Mouse (Mus musculus): Measurements from ENCODE around the gene Gm4491. TPM values are rescaled to one million over a fixed set of nuclear protein-coding genes. Genes with fewer than 3 reads are reported as not detected.

Gm4491 gene
- total RNA-seq (2021): not detected
- long read RNA-seq, experiment 1: 0 reads
- long read RNA-seq, experiment 2: 0 reads

GRCm38 (mm10) chr14:57115823-57116544 is at the start of gene Gm4491:
TSS of gene Gm4491 (minus strand) at chr14:57115883.
- no peak for DNase-seq
- intact Hi-C loops (cut with DNase I; ENCODE audit: low total_unique reads): no loop called here

GRCm38 (mm10) chr14:57161833-57162232 is 46.1 kb upstream of the Gm4491 start:
- intact Hi-C loops (cut with DNase I; ENCODE audit: low total_unique reads): no loop called here
- peak; percentile 10 for DNase-seq

- intact Hi-C loops (cut with DNase I; ENCODE audit: low total_unique reads): no loop called here
- DNase-seq: peak; percentile 76
Observed at GRCm38 (mm10) chr14:57161201-57161600, 45.5 kb upstream of the Gm4491 start.

GRCm38 (mm10) chr14:57154916-57155315 is 39.2 kb upstream of the Gm4491 start:
- DNase-seq: no peak
- intact Hi-C loops (cut with DNase I; ENCODE audit: low total_unique reads): no loop called here

GRCm38 (mm10) chr14:57145741-57146140 is 30.1 kb upstream of the Gm4491 start:
- intact Hi-C loops (cut with DNase I; ENCODE audit: low total_unique reads): no loop called here
- no peak for DNase-seq

GRCm38 (mm10) chr14:57135265-57135664 is 19.6 kb upstream of the Gm4491 start:
- intact Hi-C loops (cut with DNase I; ENCODE audit: low total_unique reads): no loop called here
- no peak for DNase-seq

GRCm38 (mm10) chr14:57133161-57133661 is 17.5 kb upstream of the Gm4491 start, which contains the start of gene Gjb6:
TSS of gene Gjb6 (minus strand) at chr14:57133611.
- intact Hi-C loops (cut with DNase I; ENCODE audit: low total_unique reads): no loop called here
- DNase-seq: no peak

- no peak for DNase-seq
- intact Hi-C loops (cut with DNase I; ENCODE audit: low total_unique reads): no loop called here
Observed at GRCm38 (mm10) chr14:57127383-57127782, 11.7 kb upstream of the Gm4491 start.

- intact Hi-C loops (cut with DNase I; ENCODE audit: low total_unique reads): no loop called here
- no peak for DNase-seq
Observed at GRCm38 (mm10) chr14:57122295-57122694, 6.6 kb upstream of the Gm4491 start.

GRCm38 (mm10) chr14:57109194-57109593 is 6.5 kb downstream of the Gm4491 start:
- DNase-seq: no peak
- intact Hi-C loops (cut with DNase I; ENCODE audit: low total_unique reads): no loop called here

GRCm38 (mm10) chr14:57107916-57108315 is 7.8 kb downstream of the Gm4491 start:
- DNase-seq: no peak
- intact Hi-C loops (cut with DNase I; ENCODE audit: low total_unique reads): no loop called here

GRCm38 (mm10) chr14:57107091-57107490 is 8.6 kb downstream of the Gm4491 start:
- intact Hi-C loops (cut with DNase I; ENCODE audit: low total_unique reads): no loop called here

GRCm38 (mm10) chr14:57105721-57106120 is 10.0 kb downstream of the Gm4491 start:
- intact Hi-C loops (cut with DNase I; ENCODE audit: low total_unique reads): no loop called here
- no peak for DNase-seq

More at GRCm38 (mm10) chr14:57107091-57107490, 8.6 kb downstream of the Gm4491 start:
- no peak for DNase-seq

GRCm38 (mm10) chr14:57105111-57105510 is 10.6 kb downstream of the Gm4491 start:
- no peak for DNase-seq
- intact Hi-C loops (cut with DNase I; ENCODE audit: low total_unique reads): no loop called here

- intact Hi-C loops (cut with DNase I; ENCODE audit: low total_unique reads): no loop called here
- DNase-seq: peak; percentile 14
Observed at GRCm38 (mm10) chr14:57104106-57105023, 11.3 kb downstream of the Gm4491 start, which contains the start of gene Gjb2. TSS of gene Gjb2 (minus strand) at chr14:57104702.

- intact Hi-C loops (cut with DNase I; ENCODE audit: low total_unique reads): no loop called here
- DNase-seq: no peak
Observed at GRCm38 (mm10) chr14:57103711-57104105, 12.0 kb downstream of the Gm4491 start.

- intact Hi-C loops (cut with DNase I; ENCODE audit: low total_unique reads): no loop called here
- DNase-seq: no peak
Observed at GRCm38 (mm10) chr14:57103121-57103520, 12.6 kb downstream of the Gm4491 start.

- no peak for DNase-seq
- intact Hi-C loops (cut with DNase I; ENCODE audit: low total_unique reads): no loop called here
Observed at GRCm38 (mm10) chr14:57101623-57102022, 14.1 kb downstream of the Gm4491 start.

GRCm38 (mm10) chr14:57095855-57096254 is 19.8 kb downstream of the Gm4491 start:
- no peak for DNase-seq
- intact Hi-C loops (cut with DNase I; ENCODE audit: low total_unique reads): no loop called here

GRCm38 (mm10) chr14:57093029-57093428 is 22.7 kb downstream of the Gm4491 start:
- no peak for DNase-seq
- intact Hi-C loops (cut with DNase I; ENCODE audit: low total_unique reads): no loop called here
